Mouse (Mus musculus) brain, embryonic 14.5 days (tissue): Measurements from ENCODE around the gene Ankrd22.

Experiments used
- CTCF ChIP-seq: fragments of 200-500 bp; IDR thresholded peaks from 2 replicates; pipeline ENCODE4 v1.5.1; 2012; ENCODE audit warnings: inconsistent platforms, mild to moderate bottlenecking, moderate library complexity, borderline replicate concordance; ENCODE audit not compliant: insufficient read depth, insufficient read length; ENCODE audit errors: extremely low read depth
- POLR2A ChIP-seq: fragments of 200-500 bp; IDR thresholded peaks from 2 replicates; pipeline ENCODE4 v1.6.1; 2012; ENCODE audit warnings: mild to moderate bottlenecking, inconsistent platforms, borderline replicate concordance; ENCODE audit not compliant: poor library complexity, insufficient read depth, insufficient read length, severe bottlenecking; ENCODE audit errors: extremely low read depth

DNA sequence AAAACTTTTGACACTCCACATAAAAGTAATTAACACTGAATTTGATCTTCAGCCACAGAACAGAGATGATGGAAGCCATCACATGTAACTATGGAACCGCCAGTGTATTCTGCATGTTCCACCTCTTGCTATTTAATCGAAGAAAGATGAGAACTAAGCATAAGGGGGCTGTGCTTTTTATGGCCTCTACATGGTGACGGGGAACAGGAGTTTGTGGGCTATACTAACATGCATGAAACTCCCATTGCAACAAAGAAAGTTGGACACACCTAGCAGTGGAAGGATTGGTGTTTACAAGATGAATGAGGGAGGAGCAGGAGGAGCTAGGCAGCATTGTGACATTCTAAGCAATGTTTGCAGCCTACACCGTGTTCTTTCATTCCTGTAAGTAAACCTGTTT, 65.2 kb downstream of the Ankrd22 start, which contains the start of gene Lipm:
- TF ChIP-seq POLR2A = no peak
- no peak for TF ChIP-seq CTCF
